Mouse (Mus musculus): Measurements from ENCODE around the gene Slc7a5. TPM values are rescaled to one million over a fixed set of nuclear protein-coding genes. Genes with fewer than 3 reads are reported as not detected.

Gene Slc7a5
- polyA plus RNA-seq, 1 experiment from 2014 or later, result 29.3 TPM

DNA sequence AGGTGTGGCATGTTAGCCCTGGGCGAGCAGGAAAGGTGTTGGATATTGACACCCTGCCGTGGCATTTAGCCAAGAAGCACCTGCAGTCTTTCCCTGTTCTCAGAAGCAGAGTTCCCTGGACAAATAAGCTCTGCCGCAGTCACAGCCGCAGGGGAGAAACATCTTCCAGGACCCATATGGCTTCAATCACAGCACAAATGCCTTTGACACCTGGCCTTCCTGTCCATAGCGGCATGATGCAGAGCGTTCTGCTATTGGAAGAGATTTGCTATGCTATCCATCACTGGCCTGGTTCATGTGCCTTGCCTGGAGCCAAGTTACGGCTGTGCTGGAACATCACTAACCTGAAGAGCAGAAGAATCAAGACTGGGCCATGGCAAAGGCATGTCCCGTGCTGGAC lies 42.1 kb downstream of the Slc7a5 start:
- H3K4me1 ChIP-seq, result peaks cover 14% of the 10 kb centered on the region; the same call in 1 of the 2 replicates
- H3K36me3 ChIP-seq, result no peaks in the 10 kb centered on the region
- no peak overlapping the region for H3K4me3 ChIP-seq
- DNase-seq (ENCODE audit: low spot score), result no peak
- H3K27ac ChIP-seq (replicated peaks), result no peak overlapping the region
- H3K9me3 ChIP-seq (replicated peaks), result no peaks in the 10 kb centered on the region
- 84% methylated on average over 8 of the region's 8 CpGs for WGBS
- no peaks in the 10 kb centered on the region for H3K27me3 ChIP-seq (ENCODE audit: low read depth, poor library complexity, severe bottlenecking)

DNA sequence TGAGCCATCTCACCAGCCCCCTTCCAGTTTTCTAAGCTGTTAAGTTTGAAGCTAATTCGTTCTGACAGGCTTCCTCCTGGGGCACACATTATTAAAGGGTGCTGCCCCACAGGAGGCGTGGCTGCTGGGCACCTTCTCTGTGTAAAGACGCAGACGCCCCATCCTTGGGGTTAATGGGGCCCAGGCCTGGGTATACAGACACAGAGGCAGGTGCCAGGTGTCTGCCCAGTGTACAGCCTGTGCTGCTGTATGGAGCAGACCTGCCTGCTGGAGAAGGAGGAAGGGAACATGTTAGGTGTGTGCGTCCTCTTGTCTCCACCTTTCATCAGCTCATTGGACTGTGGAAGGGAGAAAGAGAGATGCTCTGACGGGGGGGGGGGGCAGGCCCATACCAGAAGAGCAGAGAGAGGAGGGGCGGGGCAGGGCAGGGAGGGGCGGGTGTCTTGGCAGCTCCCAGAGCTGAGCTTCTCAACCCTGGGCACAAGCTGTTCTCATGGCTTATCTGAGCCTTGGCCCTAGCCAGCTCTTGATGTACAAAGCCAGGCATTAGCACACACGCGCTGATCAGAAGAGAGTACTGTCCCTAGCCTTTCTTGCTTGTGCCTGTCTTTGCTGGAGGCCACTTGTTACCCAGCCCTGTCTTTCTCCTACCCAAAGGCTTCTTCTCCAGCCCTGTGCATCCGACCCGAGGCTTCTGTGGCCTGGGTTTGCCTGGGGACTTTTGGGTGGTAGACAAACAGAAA lies 45.5 kb downstream of the Slc7a5 start:
- 82% methylated on average over 12 of the region's 12 CpGs for WGBS
- Histone ChIP-seq H3K27me3 (ENCODE audit: low read depth, poor library complexity, severe bottlenecking) (no peaks in the 10 kb centered on the region), H3K36me3 (no peaks in the 10 kb centered on the region), H3K27ac (replicated peaks) (no peak overlapping the region; the same call in 1 of the 2 replicates), H3K4me3 (no peak overlapping the region), H3K4me1 (peaks cover 11% of the 10 kb centered on the region), H3K9me3 (replicated peaks) (no peaks in the 10 kb centered on the region)
- no peak for DNase-seq (ENCODE audit: low spot score)

DNA sequence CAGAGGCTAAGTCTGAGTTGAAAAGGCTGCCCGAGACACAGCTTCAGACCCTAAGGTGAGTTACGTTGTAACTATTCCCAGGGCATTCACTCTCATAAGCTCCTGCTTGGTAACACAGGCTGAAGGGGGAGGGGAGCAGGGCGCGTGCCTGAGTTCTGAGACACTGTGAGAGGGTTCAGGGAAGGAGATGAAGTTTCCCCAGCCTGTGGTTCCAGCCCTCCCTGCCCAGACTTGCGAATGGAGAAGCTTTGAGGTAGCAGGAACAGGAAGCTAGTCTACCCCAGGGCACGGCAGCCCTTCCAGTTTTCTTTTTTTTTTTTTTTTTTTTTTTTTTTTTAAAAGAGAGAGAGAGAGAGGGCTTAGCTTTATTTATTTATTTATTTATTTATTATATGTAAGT lies 46.2 kb downstream of the Slc7a5 start:
- no peak overlapping the region for H3K27ac ChIP-seq (replicated peaks)

GRCm38 (mm10) chr8:121857747-121858146 lies 49.7 kb downstream of the Slc7a5 start:
- Histone ChIP-seq H3K27me3 (ENCODE audit: low read depth, poor library complexity, severe bottlenecking) (no peaks in the 10 kb centered on the region), H3K36me3 (no peaks in the 10 kb centered on the region), H3K27ac (replicated peaks) (no peak overlapping the region), H3K4me3 (no peak overlapping the region), H3K9me3 (replicated peaks) (no peaks in the 10 kb centered on the region), H3K4me1 (peaks cover 19% of the 10 kb centered on the region)
- no peak for DNase-seq (ENCODE audit: low spot score)
- WGBS, result 63% methylated on average over 2 of the region's 2 CpGs

More for the DNA sequence above, 46.2 kb downstream of the Slc7a5 start:
- Histone ChIP-seq H3K4me1 (peaks cover 13% of the 10 kb centered on the region), H3K27me3 (ENCODE audit: low read depth, poor library complexity, severe bottlenecking) (no peaks in the 10 kb centered on the region), H3K9me3 (replicated peaks) (no peaks in the 10 kb centered on the region), H3K4me3 (no peak overlapping the region), H3K36me3 (no peaks in the 10 kb centered on the region)
- 71% methylated on average over 6 of the region's 6 CpGs for WGBS
- DNase-seq (ENCODE audit: low spot score), result no peak

GRCm38 (mm10) chr8:121857331-121857730 lies 50.2 kb downstream of the Slc7a5 start:
- WGBS, result 54% methylated on average over 9 of the region's 9 CpGs
- Histone ChIP-seq H3K9me3 (replicated peaks) (no peaks in the 10 kb centered on the region), H3K4me3 (no peak overlapping the region), H3K4me1 (peaks cover 22% of the 10 kb centered on the region), H3K27me3 (ENCODE audit: low read depth, poor library complexity, severe bottlenecking) (peaks cover 4% of the 10 kb centered on the region; the same call in 1 of the 2 replicates), H3K27ac (replicated peaks) (no peak overlapping the region), H3K36me3 (no peaks in the 10 kb centered on the region)
- no peak for DNase-seq (ENCODE audit: low spot score)

DNA sequence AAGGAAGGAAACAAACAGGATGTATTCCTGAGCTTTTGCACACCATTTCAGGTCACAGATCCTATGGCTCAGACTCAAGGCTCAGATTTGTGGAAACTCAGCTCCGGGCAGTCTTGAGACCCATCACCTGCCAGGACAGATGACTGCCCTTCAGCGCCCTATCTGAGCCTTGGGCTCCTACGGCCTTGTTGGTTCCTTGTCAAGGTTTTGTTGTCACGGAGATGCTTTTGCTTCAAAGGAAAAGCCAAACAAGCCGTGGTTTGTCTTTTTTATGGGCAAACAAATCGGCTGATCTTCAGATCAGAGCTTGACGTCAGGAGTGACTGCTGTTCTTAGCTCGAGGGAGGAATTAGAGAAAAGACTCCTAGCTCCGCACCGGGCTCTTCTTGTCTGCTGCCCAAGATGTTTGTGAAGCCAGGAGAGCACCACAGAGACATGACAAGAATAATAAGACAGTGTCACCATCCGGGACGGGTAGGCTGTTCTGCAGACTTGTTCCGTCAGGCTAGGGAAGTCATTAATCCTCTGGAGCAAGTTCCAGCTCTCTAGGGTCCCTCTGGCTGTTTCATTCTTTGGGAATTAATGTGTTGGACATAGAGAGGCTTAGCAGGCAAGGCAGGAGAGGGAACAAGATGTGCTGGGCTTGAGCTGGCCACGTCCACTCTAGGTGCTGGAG lies 51.3 kb downstream of the Slc7a5 start:
- Histone ChIP-seq H3K4me3 (no peak overlapping the region), H3K4me1 (peaks cover 31% of the 10 kb centered on the region), H3K9me3 (replicated peaks) (no peaks in the 10 kb centered on the region), H3K27me3 (ENCODE audit: low read depth, poor library complexity, severe bottlenecking) (peaks cover 8% of the 10 kb centered on the region; the same call in 1 of the 2 replicates), H3K36me3 (no peaks in the 10 kb centered on the region), H3K27ac (replicated peaks) (no peak overlapping the region)
- 90% methylated on average over 14 of the region's 14 CpGs for WGBS
- DNase-seq (ENCODE audit: low spot score), result no peak

DNA sequence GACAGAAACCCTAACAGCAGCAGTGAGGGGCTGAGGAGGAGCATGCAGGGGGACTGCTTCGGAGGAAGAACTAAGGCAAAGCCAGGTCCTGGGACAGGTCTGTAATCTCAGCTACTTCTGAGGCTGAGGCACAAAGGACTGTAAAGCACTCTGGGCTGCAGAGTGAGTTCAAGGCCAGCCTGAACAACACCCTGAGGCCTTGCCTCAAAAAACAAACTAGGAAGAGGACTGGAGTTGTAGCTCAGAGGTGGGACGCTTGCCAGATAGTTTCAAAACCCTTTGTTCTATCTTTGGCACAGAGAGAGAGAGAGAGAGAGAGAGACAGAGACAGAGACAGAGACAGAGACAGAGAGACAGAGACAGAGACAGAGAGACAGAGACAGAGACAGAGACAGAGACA lies 53.9 kb downstream of the Slc7a5 start:
- H3K36me3 ChIP-seq, result no peaks in the 10 kb centered on the region
- 83% methylated on average over 2 of the region's 2 CpGs for WGBS
- DNase-seq (ENCODE audit: low spot score), result no peak
- peaks cover 10% of the 10 kb centered on the region; the same call in 1 of the 2 replicates for H3K27me3 ChIP-seq (ENCODE audit: low read depth, poor library complexity, severe bottlenecking)
- peaks cover 40% of the 10 kb centered on the region for H3K4me1 ChIP-seq
- no peak overlapping the region for H3K4me3 ChIP-seq
- H3K27ac ChIP-seq (replicated peaks), result no peak overlapping the region
- H3K9me3 ChIP-seq (replicated peaks), result no peaks in the 10 kb centered on the region

GRCm38 (mm10) chr8:121852464-121852863 lies 55.0 kb downstream of the Slc7a5 start:
- Histone ChIP-seq H3K9me3 (replicated peaks) (no peaks in the 10 kb centered on the region), H3K4me1 (peaks cover 37% of the 10 kb centered on the region), H3K4me3 (no peak overlapping the region), H3K36me3 (no peaks in the 10 kb centered on the region), H3K27me3 (ENCODE audit: low read depth, poor library complexity, severe bottlenecking) (peaks cover 14% of the 10 kb centered on the region; the same call in 1 of the 2 replicates), H3K27ac (replicated peaks) (no peak overlapping the region)
- WGBS, result 70% methylated on average over 7 of the region's 7 CpGs
- DNase-seq (ENCODE audit: low spot score), result no peak

- Histone ChIP-seq H3K4me1 (peaks cover 31% of the 10 kb centered on the region), H3K27me3 (ENCODE audit: low read depth, poor library complexity, severe bottlenecking) (peaks cover 14% of the 10 kb centered on the region; the same call in 1 of the 2 replicates), H3K9me3 (replicated peaks) (no peaks in the 10 kb centered on the region), H3K4me3 (peak overlapping the region; percentile 48; the same call in 1 of the 2 replicates), H3K27ac (replicated peaks) (peak overlapping the region; percentile 86), H3K36me3 (no peaks in the 10 kb centered on the region)
- DNase-seq (ENCODE audit: low spot score), result no peak
- 44% methylated on average over 7 of the region's 7 CpGs for WGBS
Measured at GRCm38 (mm10) chr8:121851716-121852115, 55.8 kb downstream of the Slc7a5 start.

DNA sequence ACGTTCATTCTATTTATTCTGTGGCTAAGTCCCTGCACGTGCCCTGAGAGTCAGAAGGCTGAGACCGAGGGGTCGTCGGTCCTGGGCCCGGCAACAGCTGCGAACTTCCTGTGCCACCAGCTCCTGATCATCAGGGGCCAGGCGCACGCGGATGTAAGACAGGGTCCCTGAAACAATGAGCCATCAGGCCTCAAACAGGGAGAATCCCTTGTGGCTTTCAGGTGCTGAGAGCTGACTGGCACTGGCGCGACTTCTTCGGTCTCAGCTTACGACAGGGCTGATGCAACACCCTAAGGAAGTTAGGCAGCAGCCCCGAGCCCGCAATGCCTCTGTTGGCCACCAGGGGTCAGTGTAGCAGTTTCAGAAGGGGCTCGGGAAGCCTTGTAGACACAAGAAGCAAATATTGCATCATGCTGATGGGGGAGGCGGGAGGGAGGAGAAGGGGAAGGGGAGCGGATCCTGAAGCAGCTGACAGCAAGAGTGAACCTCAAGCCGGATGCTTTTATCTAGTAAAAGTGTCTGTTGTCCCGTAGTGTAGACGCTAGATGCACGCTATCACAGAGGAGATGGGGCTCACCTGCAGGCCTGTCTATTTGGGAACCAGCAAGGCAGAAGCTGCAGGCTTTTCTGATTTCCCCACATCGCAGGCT lies 56.5 kb downstream of the Slc7a5 start:
- H3K4me1 ChIP-seq, result peaks cover 31% of the 10 kb centered on the region

DNA sequence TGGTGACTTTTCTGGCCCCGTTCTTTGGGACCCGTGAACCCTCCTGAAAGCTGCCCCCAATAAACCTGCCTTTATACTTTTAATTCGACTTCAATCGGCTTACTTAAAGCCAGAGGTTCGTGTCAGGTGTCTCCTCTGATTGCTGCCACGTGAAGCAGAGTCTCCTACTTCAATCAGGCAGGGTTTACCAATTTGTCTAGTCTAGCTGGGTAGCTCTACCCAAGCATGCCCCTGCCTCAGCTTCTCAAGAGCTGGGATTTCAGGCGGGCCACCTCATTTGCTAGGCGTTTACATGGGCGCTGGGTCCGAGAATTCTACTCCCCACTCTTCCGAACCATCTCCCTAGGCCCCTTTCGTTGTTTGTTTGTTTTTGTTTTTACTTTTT lies 57.1 kb downstream of the Slc7a5 start:
- 36% methylated on average over 12 of the region's 12 CpGs for WGBS
- peaks cover 9% of the 10 kb centered on the region for H3K36me3 ChIP-seq
- no peaks in the 10 kb centered on the region for H3K9me3 ChIP-seq (replicated peaks)
- peak overlapping the region; percentile 86 for H3K27ac ChIP-seq (replicated peaks)
- H3K27me3 ChIP-seq (ENCODE audit: low read depth, poor library complexity, severe bottlenecking), result peaks cover 14% of the 10 kb centered on the region; the same call in 1 of the 2 replicates
- DNase-seq (ENCODE audit: low spot score), result no peak
- peak overlapping the region; percentile 48 for H3K4me3 ChIP-seq
- H3K4me1 ChIP-seq, result peaks cover 31% of the 10 kb centered on the region

More for the DNA sequence above, 56.5 kb downstream of the Slc7a5 start:
- H3K27me3 ChIP-seq (ENCODE audit: low read depth, poor library complexity, severe bottlenecking), result peaks cover 14% of the 10 kb centered on the region; the same call in 1 of the 2 replicates
- peak overlapping the region; percentile 48 for H3K4me3 ChIP-seq
- 0 out of 2 replicates have a peak, but pooled peaks cover 5% of the 10 kb centered on the region for H3K36me3 ChIP-seq
- no peaks in the 10 kb centered on the region for H3K9me3 ChIP-seq (replicated peaks)
- peak; percentile 98 for DNase-seq (ENCODE audit: low spot score)
- WGBS, result 6% methylated on average over 24 of the region's 24 CpGs
- peak overlapping the region; percentile 86 for H3K27ac ChIP-seq (replicated peaks)

DNA sequence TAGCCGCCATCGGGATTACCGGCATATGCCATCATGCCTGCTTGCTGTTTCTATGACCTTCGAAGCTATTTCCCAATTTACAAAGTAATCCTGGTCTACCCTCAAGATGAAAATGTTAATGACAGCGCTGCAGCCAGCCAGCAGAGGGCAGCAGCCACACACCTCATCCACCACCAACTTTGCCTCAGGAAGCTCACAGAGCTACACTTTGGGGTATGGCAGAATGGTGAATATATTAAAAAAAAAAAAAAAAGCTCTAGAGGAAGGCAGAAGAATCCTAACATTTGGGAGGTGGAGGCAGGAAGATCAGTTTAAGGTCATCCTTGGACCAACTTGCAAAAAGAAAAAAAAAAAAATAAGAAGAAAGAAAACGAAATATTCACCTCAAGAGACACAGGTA lies 57.5 kb downstream of the Slc7a5 start:
- Histone ChIP-seq H3K4me3 (no peak overlapping the region), H3K27me3 (ENCODE audit: low read depth, poor library complexity, severe bottlenecking) (peaks cover 14% of the 10 kb centered on the region; the same call in 1 of the 2 replicates), H3K27ac (replicated peaks) (no peak overlapping the region), H3K36me3 (peaks cover 13% of the 10 kb centered on the region), H3K9me3 (replicated peaks) (no peaks in the 10 kb centered on the region), H3K4me1 (peaks cover 31% of the 10 kb centered on the region)
- peak; percentile 80 for DNase-seq (ENCODE audit: low spot score)
- WGBS, result 15% methylated on average over 6 of the region's 6 CpGs

Data from midbrain, embryonic 10.5 days (tissue).